1 mouse cellular context compared by ENCODE assay signal in genomic region chr5:30959198-30959854, GRCm38 (mm10).
TF ChIP-seq lines count a peak whose summit lies in the region.

No protein-coding gene starts in this region.

TF ChIP-seq in MEL, 35 proteins besides CTCF, POLR2A, EP300 and RAD21:
- TF ChIP-seq MAFK (IDR thresholded peaks at IDR 0.05; ENCODE audit: borderline replicate concordance, low read depth, low read length) (no peak), MYB (IDR thresholded peaks at IDR 0.05; ENCODE audit: low read depth, low read length) (no peak), MXI1 (IDR thresholded peaks at IDR 0.05; ENCODE audit: low read depth, low read length) (no peak), NRF1 (IDR thresholded peaks at IDR 0.05; ENCODE audit: insufficient read depth, low read depth, low read length, poor library complexity, severe bottlenecking) (peak; percentile 18; the same call in 1 of the 2 replicates), TAL1 (IDR thresholded peaks at IDR 0.05; ENCODE audit: low read length) (no peak), KAT2A (conservative IDR thresholded peaks at IDR 0.05; ENCODE audit: low read depth, low read length) (no peak), MEF2A (IDR thresholded peaks at IDR 0.05; ENCODE audit: extremely low read depth, insufficient replicate concordance, low read depth, low read length, poor library complexity, severe bottlenecking) (no peak), ETS1 (IDR thresholded peaks at IDR 0.05; ENCODE audit: low read depth, low read length) (no peak), HCFC1 (IDR thresholded peaks at IDR 0.05; ENCODE audit: low read depth, low read length) (no peak), UBTF (IDR thresholded peaks at IDR 0.05; ENCODE audit: borderline replicate concordance, insufficient read depth, low read depth, low read length) (no peak), TCF12 (IDR thresholded peaks at IDR 0.05; ENCODE audit: low read depth, low read length) (no peak), ZC3H11A (IDR thresholded peaks at IDR 0.05; ENCODE audit: low read depth, low read length) (no peak), ZKSCAN1 (IDR thresholded peaks at IDR 0.05; ENCODE audit: low read depth, low read length) (no peak), USF1 (IDR thresholded peaks at IDR 0.05; ENCODE audit: low read depth, low read length) (no peak), TBP (IDR thresholded peaks at IDR 0.05; ENCODE audit: low read depth, low read length) (no peak), CHD1 (IDR thresholded peaks at IDR 0.05; ENCODE audit: low read depth, low read length) (peak; percentile 92; the same call in 1 of the 2 replicates)
